Mouse (Mus musculus): Measurements from ENCODE around the gene Rnf169.
"Not testable (repeated sequence)": the region's sequence is repeated elsewhere in the genome, so short reads cannot be mapped to it uniquely, and the experiment has no call there.

Rnf169 gene

GRCm38 (mm10) chr7:99979081-99979480 is 1.2 kb downstream of the Rnf169 start:
- DNase-seq, result no peak

- DNase-seq, result no peak
These were observed 2.2 kb downstream of the Rnf169 start for GRCm38 (mm10) chr7:99978041-99978440.

DNA sequence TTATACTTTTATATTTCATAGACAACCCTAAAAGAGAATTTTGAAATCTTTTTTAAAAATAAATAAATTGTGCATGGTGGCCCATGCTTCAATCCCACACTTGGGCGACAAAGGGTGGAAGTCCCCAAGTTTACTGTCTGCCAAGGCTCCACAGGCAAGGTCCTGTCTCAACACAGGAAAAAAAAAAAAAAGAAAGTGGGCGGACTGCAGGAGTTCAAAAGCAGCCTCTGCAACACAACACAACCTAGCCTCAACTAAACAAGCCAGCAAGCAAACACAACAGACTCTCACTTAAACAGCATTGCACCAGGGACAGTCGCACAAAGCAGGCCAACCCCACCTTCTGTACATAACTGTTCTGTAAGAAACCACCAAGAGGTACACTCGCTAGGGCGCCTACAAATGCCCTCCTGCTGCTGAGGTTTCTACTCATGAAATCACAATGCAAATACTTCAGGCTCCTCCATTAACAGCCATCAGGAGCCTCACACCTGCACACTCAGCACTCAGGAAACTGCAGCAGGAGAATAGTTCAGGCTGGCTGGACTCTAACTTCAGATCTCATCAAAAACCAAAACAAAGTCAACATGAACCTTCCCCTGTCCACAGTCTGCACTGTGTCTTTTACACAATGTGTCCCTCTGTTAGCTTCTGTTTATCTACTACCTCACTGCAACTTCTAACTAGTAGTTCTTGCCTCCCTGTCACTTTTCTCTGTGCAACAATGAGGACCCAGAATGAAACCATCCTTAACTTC is 4.3 kb downstream of the Rnf169 start:
- no peak for DNase-seq

DNA sequence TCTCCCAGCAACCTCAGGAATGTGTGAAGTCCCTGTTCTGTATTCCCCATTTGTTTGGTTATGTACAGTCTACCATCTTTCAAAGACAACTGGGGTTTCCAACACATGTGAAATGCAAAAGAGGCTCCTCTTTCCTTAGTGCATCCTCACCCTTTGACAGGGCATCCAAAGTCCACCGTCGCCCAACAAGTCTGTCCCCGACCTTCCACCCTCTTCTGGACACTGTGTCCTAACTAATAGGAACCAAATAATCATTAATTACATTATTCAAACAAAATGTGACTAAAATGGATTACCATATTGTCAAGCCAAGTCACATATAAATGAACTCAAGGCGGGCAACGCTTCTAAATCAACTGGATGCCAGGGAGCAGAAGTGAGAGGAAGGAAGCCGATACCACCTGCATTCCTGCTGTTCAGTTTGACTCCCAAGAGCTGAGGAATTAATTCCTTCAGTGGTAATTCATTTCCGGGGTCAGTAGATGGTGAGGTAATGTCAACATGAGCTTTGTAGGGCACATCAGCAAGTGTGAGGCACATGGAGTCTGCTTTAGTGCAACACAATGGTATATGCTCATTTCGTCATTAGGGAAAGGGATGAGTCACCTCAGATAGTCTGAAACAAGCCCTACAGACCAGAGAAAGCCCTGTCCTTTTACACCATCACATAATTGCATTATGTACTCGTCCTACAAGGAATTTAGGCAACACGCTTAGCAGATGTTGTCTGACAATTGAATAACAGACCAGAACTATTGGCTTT is 5.9 kb downstream of the Rnf169 start:
- DNase-seq, result peak; percentile 72 to 78

- not testable (repeated sequence) for DNase-seq
These were observed 7.3 kb downstream of the Rnf169 start for GRCm38 (mm10) chr7:99972912-99973311.

DNA sequence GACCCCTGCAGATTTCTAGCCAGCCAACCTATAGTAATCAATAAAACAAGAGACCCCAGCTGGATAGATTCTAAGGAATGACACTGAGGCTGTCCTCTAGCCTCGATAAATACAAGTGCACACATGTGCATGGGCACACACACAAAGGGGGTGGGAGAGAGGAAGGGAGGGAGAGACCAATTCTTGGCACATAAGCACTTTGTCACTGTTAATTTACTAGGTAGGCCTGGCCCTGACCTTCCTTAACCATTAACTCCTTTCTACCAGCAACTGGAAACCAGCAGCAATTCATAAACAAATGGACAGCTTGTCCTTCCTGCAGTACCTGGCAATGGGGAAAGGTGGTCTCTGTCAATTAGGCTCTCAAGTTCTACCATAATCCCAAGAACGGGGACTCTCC is 8.3 kb downstream of the Rnf169 start:
- DNase-seq, result peak; percentile 47 to 81

DNA sequence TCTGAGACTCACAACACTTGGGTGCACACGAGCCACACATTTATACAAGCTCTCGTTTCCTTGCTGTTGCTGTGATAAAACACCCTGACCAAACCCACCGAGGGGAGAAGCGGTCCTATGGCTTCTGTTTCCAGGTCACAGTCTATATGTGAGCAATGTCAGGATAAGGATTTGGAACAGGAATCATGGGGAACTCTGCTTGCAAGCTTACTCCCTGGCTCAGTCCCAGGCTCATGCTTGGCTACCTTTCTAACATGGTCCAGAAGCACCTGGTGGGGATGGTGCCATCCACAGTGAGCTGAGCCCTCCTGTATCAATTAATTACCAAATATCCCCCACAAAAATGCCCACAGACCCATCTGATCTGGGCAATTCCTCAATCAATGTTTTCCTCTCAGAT is 11.1 kb downstream of the Rnf169 start:
- peak in 1 of 2 experiments; percentile 49 for DNase-seq

DNA sequence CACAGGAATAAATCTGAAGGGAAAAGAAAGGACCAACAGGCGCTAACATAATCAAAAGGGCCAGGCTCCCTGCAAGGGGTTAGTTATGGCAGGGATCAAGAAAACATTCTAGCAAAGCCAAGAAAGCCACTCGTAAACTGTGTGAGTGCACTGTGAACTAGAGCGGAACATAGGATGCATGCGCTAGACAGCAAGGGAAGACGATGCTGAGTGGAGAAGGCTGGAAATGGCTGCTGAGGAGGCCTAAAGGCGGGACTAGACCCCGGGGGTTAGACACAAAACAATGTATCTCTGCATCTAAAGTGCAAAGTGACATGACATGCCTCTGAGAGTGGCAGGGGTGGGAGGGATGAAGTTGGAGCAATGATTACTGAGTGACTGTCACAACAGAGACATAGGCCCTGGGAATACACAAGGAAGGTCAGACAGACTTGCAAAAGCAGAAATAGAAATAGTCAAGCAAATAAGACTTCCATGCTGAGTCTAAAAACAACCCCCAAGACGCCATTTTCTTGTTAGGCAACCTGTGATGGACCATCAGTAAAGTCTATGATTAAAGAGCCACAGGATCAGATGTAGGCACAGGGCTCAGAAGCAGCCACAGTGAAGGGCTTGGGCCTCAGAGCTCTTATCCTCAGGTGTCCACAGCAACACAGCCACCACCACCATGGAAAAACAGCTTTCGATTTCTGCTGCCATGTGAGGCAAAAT is 14.1 kb downstream of the Rnf169 start:
- no peak for DNase-seq

DNA sequence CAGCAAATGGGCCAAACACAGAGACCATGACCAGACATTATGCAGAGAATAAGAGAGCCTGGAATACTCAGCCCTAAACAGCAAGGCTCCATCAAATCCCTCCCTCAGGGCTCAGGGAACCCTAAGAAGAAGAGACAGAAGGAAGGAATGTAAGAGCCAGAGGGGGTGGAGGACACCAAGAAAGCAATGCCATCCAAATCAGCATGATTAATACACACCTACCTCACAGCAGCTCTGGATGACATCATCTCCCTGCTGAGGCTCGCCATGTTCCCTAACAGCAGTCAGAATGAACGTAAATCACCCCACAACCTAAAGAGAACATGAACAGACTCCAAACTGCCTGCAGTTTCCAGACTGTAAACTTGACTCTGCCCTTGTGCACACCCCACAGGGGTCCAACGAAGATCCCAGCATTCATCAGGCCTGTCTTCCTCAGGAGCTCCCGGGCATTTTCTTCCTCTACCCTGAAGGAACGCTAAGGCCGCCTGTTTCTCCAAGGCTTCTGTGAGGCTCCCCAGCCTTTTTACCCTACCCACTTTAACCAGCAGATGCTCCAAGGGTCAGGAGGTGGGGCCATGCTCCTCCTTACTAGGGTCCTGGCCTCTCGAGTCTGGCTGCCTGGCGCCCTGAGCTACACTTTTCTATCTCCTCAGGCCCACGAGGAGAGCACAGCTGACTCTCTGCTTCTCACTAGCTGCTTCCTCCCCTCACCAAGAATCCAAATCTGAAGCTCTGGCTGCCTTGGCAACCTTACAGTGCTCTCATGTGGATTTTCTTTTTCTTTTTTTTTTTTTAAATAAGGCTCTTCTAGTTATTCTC is 15.0 kb downstream of the Rnf169 start:
- peak; percentile 66 to 80 for DNase-seq

DNA sequence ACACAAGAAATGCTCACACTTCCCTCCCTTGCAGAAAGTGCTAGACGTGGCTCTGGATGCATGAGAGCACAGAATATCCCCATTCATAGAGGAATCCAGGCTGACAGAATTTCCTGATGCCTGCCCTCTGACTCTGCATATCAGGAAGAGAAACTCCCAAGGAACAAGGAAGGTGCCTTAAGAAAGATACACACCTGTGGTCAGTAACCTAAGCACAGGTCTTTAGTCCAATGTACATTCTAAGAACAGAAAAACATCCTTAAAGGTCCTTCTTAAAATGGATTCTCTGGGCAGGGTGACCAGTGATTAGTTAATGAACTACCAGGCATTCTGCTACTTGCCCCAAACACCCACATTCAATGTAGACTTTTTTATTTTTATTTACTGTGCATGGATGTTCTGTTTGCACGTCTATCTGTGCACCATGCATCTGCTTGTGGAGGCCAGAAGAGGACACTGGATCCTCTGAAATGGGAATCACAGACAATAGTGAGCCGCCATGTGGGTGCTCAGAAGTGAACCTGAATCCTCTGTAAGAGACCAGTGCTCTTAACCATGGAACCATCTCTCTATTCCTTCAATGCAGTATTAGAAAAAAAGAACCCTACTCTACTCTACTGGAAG is 16.9 kb downstream of the Rnf169 start:
- no peak for DNase-seq

- peak in 1 of 2 experiments; percentile 75 for DNase-seq
These were observed 17.6 kb downstream of the Rnf169 start for GRCm38 (mm10) chr7:99962536-99963236.

- DNase-seq, result no peak
These were observed 18.7 kb downstream of the Rnf169 start for GRCm38 (mm10) chr7:99961518-99961917.

- not testable (repeated sequence) for DNase-seq
These were observed 19.7 kb downstream of the Rnf169 start for GRCm38 (mm10) chr7:99960571-99960970.

GRCm38 (mm10) chr7:99957226-99957965 is 22.9 kb downstream of the Rnf169 start:
- DNase-seq, result peak; percentile 53 to 65

GRCm38 (mm10) chr7:99956095-99956494 is 24.2 kb downstream of the Rnf169 start:
- DNase-seq, result no peak

DNA sequence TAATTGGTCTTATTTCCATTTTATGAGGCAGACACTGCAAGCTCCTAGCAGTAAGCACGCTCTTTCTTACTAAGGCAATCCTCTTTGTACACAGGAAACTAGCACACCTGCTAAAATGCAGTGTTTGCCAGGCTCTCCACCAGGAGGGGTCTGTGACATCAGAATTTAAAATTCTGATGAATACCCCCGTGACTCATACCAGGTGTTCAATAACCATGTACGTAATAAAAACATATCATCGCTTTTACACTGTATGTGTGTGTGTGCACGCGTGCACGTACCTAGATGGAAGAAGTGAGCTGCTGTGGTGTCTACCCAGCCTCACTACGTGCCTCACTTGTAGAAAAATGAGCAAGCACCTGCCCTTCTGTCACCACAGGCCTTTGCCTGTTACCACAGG is 26.0 kb downstream of the Rnf169 start:
- DNase-seq, result no peak

GRCm38 (mm10) chr7:99953442-99954098 is 26.7 kb downstream of the Rnf169 start:
- DNase-seq, result no peak

GRCm38 (mm10) chr7:99947329-99947728 is 32.9 kb downstream of the Rnf169 start:
- DNase-seq, result no peak

DNA sequence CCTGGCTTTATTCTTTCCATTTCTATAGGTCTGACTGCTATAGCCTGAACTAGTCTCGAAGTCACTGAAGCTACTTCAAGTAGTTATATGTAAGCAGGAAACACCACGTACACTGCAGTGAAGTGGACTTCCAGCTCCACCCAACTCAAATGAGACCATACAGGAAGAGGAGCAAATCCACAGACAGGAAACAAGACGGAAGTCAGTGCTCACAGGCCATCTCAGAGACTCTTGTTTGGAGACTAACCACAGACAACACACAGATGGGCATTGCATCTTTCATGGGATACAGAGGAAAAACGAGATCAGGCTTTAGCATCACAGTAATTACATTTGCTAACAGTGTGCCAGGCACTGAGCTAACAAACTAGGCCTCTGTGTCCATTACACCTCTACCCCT is 33.9 kb downstream of the Rnf169 start:
- DNase-seq, result no peak

- no peak for DNase-seq
These were observed 34.3 kb downstream of the Rnf169 start for GRCm38 (mm10) chr7:99945939-99946338.

All from kidney, postnatal 36 days (tissue).